Mouse (Mus musculus) ovary, adult 18-20 months (tissue): ENCODE results near the gene Olfr342.

ENCODE experiments used
- DNase-seq: peaks from one replicate; pipeline ENCODE4 v3.0.0; 2022; ENCODE audit warnings: low spot score, mixed read lengths

Gene Olfr342

DNA sequence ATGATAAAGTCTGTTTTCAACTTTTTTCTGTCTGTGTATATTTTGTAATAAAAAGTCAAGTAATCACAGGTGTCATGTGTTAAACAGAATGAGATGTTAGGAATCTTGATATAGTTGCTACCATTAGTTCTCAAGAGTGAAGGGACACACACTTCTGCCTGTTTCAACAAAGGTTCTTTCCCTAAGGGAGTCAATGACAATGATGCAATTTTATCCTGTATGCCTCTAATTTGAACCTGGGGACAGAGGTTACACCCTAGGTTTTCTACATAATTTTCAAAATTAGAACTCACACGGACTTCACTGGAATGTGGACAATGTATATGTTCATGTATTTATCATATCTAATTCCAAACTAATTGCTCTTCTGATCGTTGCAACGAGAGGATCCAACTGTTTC lies at the start of gene Olfr342:
Gene Olfr342 (plus strand): TSS at position 301 of the 400 bp plus-strand sequence.
- DNase-seq, result no peak

DNA sequence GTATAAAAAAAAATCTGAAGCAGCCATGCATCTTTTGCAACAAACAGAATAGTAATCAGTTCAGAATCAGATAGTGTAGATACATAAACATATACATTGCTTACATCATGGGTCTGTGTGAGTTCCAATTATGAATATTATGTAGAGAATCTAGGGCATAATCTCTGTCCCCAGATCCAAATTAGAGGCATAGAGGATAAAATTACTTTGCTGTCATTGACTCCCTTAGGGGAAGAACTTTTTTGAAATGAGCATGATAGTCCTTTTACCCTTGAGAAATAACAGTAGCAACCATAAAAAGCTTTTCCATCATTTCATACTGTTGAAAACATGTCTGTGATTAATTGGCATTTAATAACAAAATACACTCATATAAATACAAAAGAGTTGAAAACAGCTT lies 42.4 kb upstream of the Olfr342 start, which contains the start of gene Olfr341:
Gene Olfr341 (minus strand): TSS at position 101 of the 400 bp plus-strand sequence.
- DNase-seq, result no peak

DNA sequence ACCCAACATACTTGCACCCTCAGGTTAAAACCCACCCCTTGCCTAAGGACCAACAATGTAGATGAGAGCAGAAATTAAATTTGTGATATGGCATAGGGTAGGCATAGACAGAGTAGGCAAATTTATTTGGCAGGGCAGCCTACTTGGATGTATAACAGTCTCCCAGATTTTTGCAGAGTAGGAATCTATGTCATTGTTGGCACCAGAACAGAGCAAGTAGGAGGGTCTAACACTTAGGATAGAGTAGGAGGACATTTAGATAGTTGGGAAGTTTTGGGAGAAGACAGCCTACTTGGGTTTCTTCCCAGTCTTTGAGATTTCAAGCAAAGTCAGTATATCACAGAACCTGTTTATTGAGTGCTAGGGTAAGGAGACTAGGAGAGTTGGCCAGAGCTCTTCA lies 40.4 kb downstream of the Olfr342 start:
- DNase-seq, result no peak

DNA sequence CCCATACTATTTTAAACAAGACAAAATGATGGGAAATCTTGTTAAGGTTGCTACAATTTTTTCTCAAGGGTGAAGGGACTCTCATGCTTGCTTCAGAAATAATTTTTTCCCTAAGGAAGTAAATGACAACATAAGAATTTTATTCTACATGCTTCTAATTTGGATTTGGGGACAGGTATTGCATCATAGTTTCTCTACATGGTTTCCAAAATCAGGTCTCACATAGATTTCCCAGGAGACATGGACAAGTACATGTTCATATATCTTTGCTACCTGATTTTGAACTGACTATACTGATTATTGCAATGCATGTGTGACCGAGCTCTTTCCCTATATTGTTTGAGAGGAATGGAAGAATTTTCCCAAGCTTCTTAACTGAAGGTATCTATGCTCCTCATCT lies 41.6 kb downstream of the Olfr342 start, which contains the start of gene Olfr344:
Gene Olfr344 (plus strand): TSS at position 301 of the 400 bp plus-strand sequence.
- no peak for DNase-seq

DNA sequence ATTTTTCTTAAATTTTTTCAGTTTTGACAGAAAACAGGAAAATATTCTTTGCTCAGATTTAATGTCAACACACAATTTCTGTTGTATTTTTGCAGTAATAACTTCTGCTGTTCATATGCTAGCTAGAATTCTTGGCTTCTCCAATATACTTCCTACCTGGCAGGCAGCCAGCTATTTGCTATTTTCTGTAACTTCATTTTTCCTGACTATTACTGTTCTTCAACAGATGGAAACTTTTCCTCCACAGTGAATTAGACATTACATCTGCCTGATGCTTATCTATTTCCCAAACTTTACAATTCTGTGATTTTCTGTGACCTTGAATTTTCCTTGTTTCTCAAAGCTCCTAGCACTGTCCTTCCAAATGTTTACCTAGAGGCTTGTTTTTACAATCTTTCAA lies 42.2 kb downstream of the Olfr342 start:
- no peak for DNase-seq

DNA sequence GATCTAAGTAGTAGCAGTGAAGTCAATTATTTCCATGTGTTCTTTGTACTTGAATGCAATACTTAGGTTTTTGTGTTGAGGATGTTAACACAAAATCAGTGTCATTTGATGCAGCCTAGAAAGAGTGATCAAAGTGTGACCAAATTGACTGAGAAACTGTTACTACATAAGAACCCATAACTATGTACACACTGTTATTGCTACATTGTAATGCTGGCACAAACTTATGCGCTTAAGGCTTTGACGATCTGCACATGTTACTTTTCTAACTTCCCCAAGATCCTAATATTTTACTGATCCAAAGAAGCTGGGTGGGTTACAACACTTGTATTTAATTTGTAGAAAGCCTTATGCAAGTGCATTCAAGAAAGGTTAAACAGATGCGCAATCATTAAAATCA lies 43.0 kb downstream of the Olfr342 start:
- DNase-seq, result no peak
